Mouse (Mus musculus) spleen, adult 18-20 months (tissue): Measurements from ENCODE around the gene Pde4c.
A peak's percentile ranks its signal among the peaks of the same experiment; 100 is the strongest.

Source experiments
- DNase-seq, 2 experiments: peaks; one replicate each; pipeline ENCODE4 v3.0.0; 2022; ENCODE audit warnings: mixed read lengths in 2 of 2

The Pde4c gene

GRCm38 (mm10) chr8:70723486-70724210 is at the start of gene Pde4c:
TSS of gene Pde4c (plus strand) at chr8:70723720.
- DNase-seq = peak in 1 of 2 experiments; percentile 3

GRCm38 (mm10) chr8:70674109-70674508 is 49.4 kb upstream of the Pde4c start:
- DNase-seq = no peak

- no peak for DNase-seq
Measured at GRCm38 (mm10) chr8:70674716-70675115, 48.8 kb upstream of the Pde4c start.

- DNase-seq = peak in 1 of 2 experiments; percentile 40
Measured at GRCm38 (mm10) chr8:70675336-70675735, 48.2 kb upstream of the Pde4c start.

- DNase-seq = no peak
Measured at GRCm38 (mm10) chr8:70677451-70678080, 46.0 kb upstream of the Pde4c start.

- no peak for DNase-seq
Measured at GRCm38 (mm10) chr8:70678679-70679078, 44.8 kb upstream of the Pde4c start.

- DNase-seq = no peak
Measured at GRCm38 (mm10) chr8:70679404-70679803, 44.1 kb upstream of the Pde4c start.

GRCm38 (mm10) chr8:70680039-70680438 is 43.5 kb upstream of the Pde4c start:
- DNase-seq = no peak

GRCm38 (mm10) chr8:70681410-70681809 is 42.1 kb upstream of the Pde4c start:
- DNase-seq = no peak

- no peak for DNase-seq
Measured at GRCm38 (mm10) chr8:70682193-70682592, 41.3 kb upstream of the Pde4c start.

GRCm38 (mm10) chr8:70682692-70683091 is 40.8 kb upstream of the Pde4c start:
- no peak for DNase-seq

- DNase-seq = no peak
Measured at GRCm38 (mm10) chr8:70684291-70684690, 39.2 kb upstream of the Pde4c start.

GRCm38 (mm10) chr8:70687576-70687975 is 35.9 kb upstream of the Pde4c start:
- no peak for DNase-seq

- DNase-seq = no peak
Measured at GRCm38 (mm10) chr8:70688136-70688535, 35.4 kb upstream of the Pde4c start.

- no peak for DNase-seq
Measured at GRCm38 (mm10) chr8:70689892-70690390, 33.6 kb upstream of the Pde4c start.

- no peak for DNase-seq
Measured at GRCm38 (mm10) chr8:70691230-70691629, 32.3 kb upstream of the Pde4c start.

GRCm38 (mm10) chr8:70691727-70692231 is 31.7 kb upstream of the Pde4c start:
- DNase-seq = no peak

- DNase-seq = peak in 1 of 2 experiments; percentile 28
Measured at GRCm38 (mm10) chr8:70693636-70694035, 29.9 kb upstream of the Pde4c start.

- peak; percentile 81 to 85 for DNase-seq
Measured at GRCm38 (mm10) chr8:70695318-70696018, 28.1 kb upstream of the Pde4c start.

GRCm38 (mm10) chr8:70696019-70696885 is 27.3 kb upstream of the Pde4c start:
- peak; percentile 52 to 65 for DNase-seq

GRCm38 (mm10) chr8:70696946-70697345 is 26.6 kb upstream of the Pde4c start:
- DNase-seq = no peak
